Mouse (Mus musculus): ENCODE results near the gene Fam25c.

- TF ChIP-seq CTCF (IDR thresholded peaks at IDR 0.05; ENCODE audit: low read depth, low read length) (no peak), POLR2A (IDR thresholded peaks at IDR 0.05; ENCODE audit: extremely low read depth, insufficient read depth, low read length) (no peak)
These were observed 43.5 kb downstream of the Fam25c start for GRCm38 (mm10) chr14:34311691-34312090.

All from liver, adult 2 months (tissue).